Mouse (Mus musculus) liver, embryonic 14.5 days (tissue): ENCODE measurements around the gene Hist1h4j. TPM values are rescaled to one million over a fixed set of nuclear protein-coding genes. Genes with fewer than 3 reads are reported as not detected.
"Not testable (repeated sequence)": the region's sequence is repeated elsewhere in the genome, so short reads cannot be mapped to it uniquely, and the experiment has no call there.

Experiments
- ATAC-seq: fragments of 200-750 bp; cut with Nextera tagmentation; 2 replicates; pipeline ENCODE4 v1.8.0; 2017; ENCODE audit warnings: moderate number of reproducible peaks, mild to moderate bottlenecking, moderate library complexity; ENCODE audit not compliant: insufficient read depth
- DNase-seq, 3 experiments: peaks; one replicate each; pipeline ENCODE4 v3.0.0-alpha.2; 2012 to 2013; ENCODE audit warnings: low read depth in 3 of 3, low spot score in 3 of 3
- H3K27ac ChIP-seq: fragments of 300-500 bp; sonication (generic); 2 replicates; pipeline ENCODE4 v1.5.1; 2014; ENCODE audit warnings: moderate library complexity, mild to moderate bottlenecking, control low read depth, inconsistent platforms
- H3K27me3 ChIP-seq: fragments of 300-500 bp; sonication (generic); 2 replicates; pipeline ENCODE4 v1.6.1; 2014; ENCODE audit warnings: mild to moderate bottlenecking, low read length, moderate library complexity; ENCODE audit not compliant: control insufficient read depth, insufficient read depth
- H3K36me3 ChIP-seq: fragments of 300-500 bp; sonication (generic); replicated peaks from 2 replicates; pipeline ENCODE4 v1.6.1; 2014; ENCODE audit warnings: low read depth; ENCODE audit not compliant: control insufficient read depth, insufficient read depth
- H3K4me1 ChIP-seq, 2 experiments: fragments of 200-500 bp in 1 of 2; fragments of 300-500 bp in 1 of 2; sonication (generic) in 1 of 2; replicated peaks; 2 replicates each; pipeline ENCODE4 v1.6.1; 2012 to 2014; ENCODE audit warnings: antibody characterized with exemption in 1 of 2, inconsistent platforms in 1 of 2, low read length in 1 of 2; ENCODE audit not compliant: control insufficient read depth in 2 of 2, insufficient read depth in 2 of 2
- H3K4me2 ChIP-seq: fragments of 300-500 bp; sonication (generic); 2 replicates; pipeline ENCODE4 v1.6.1; 2014; ENCODE audit warnings: low read depth, mild to moderate bottlenecking, control low read depth, moderate library complexity
- H3K4me3 ChIP-seq, 2 experiments: fragments of 200-500 bp in 1 of 2; fragments of 300-500 bp in 1 of 2; sonication (generic) in 1 of 2; 2 replicates each; pipeline ENCODE4 v1.5.1; 2012 to 2014; ENCODE audit warnings: low read depth in 2 of 2, low read length in 2 of 2, mild to moderate bottlenecking in 2 of 2, control low read depth in 1 of 2, inconsistent platforms in 1 of 2, moderate library complexity in 1 of 2; ENCODE audit not compliant: insufficient read depth in 1 of 2
- H3K9ac ChIP-seq: fragments of 300-500 bp; sonication (generic); replicated peaks from 2 replicates; pipeline ENCODE4 v1.6.1; 2014; ENCODE audit warnings: mild to moderate bottlenecking, control low read depth, moderate library complexity
- H3K9me3 ChIP-seq: fragments of 300-500 bp; sonication (generic); 2 replicates; pipeline ENCODE4 v1.6.1; 2016; ENCODE audit warnings: low read length, mixed read lengths; ENCODE audit not compliant: control insufficient read depth
- CTCF ChIP-seq: IDR thresholded peaks from 2 replicates; pipeline ENCODE4 v1.5.1; 2016; ENCODE audit warnings: antibody characterized with exemption, low read depth, control low read depth
- EP300 ChIP-seq: IDR thresholded peaks from 2 replicates; pipeline ENCODE4 v1.6.1; 2016; ENCODE audit warnings: antibody characterized with exemption, low read depth
- WGBS: fragments of 180-500 bp; shearing (Covaris S2); extraction: QIAGEN DNeasy Blood & Tissue Kit; methylation state at CpG from one replicate; pipeline ENCODE4 v1.1.7; 2014; ENCODE audit not compliant: insufficient replicate concordance; 5-methylcytosine and 5-hydroxymethylcytosine counted together
- polyA plus RNA-seq, 2 experiments: library from polyadenylated mRNA; depleted of rRNA in 1 of 2; stranded (reverse) in 1 of 2; unstranded in 1 of 2; fragments of >200 nt; fragmentation: Nextera tagmentation in 1 of 2; extraction: Ambion mirVana in 1 of 2; gene quantifications; 2 replicates each; pipeline versions ENCODE4 v1.2.1 to v1.2.3; 2012 to 2014

Gene Hist1h4j
- polyA plus RNA-seq, 2 experiments = 0.52 to 29.5 TPM

DNA sequence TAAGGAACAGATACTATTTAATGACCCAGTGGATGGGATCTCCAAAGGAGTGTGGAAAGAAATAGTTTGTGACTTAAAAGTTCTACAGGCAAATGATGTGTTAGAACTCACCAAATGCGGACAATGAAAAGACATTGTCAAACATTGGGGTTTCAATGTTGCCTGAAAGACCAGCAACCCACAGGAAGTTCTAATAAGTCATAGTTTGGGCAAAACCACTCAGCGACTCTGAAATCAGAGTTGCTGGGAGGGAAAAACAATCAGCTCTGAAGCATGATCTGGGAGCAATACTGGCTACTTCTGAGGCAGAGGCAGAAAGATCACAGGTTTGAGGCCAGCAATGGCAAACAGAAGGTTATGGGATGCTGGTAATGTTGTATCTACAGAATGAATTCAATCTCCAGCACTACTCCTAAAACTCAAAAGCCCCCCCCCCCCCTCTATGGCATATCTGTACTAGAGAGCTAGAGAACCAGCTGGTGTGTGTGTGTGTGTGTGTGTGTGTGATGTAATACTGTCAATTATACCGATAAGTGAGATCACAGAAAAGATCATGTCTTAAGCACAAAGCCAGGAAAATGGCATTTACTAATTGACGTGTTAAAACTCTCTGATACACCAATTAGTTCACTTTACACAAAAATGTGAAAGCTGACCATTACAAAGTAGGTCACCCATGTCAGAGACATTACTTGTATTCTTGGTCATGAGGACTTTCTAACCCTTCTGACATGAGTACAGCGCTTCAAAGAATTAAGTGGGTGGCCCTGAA lies 14.7 kb downstream of the Hist1h4j start:
- H3K27ac ChIP-seq = peak overlapping the region; percentile 85
- H3K36me3 ChIP-seq = no peaks in the 10 kb centered on the region
- DNase-seq = peak in 2 of 3 experiments; percentile 44 to 60
- H3K9ac ChIP-seq = peak overlapping the region; percentile 82
- peak overlapping the region; percentile 79 for H3K4me2 ChIP-seq
- ATAC-seq = no peak
- 3% methylated on average over 5 of the region's 5 CpGs for WGBS
- H3K27me3 ChIP-seq = no peaks in the 10 kb centered on the region
- TF ChIP-seq CTCF (no peak), EP300 (no peak; the same call in 1 of the 2 replicates)
- peaks cover 11 to 16% of the 10 kb centered on the region in 2 experiments for H3K4me1 ChIP-seq
- H3K4me3 ChIP-seq = peak overlapping the region; percentile 72 to 77
- no peaks in the 10 kb centered on the region for H3K9me3 ChIP-seq

DNA sequence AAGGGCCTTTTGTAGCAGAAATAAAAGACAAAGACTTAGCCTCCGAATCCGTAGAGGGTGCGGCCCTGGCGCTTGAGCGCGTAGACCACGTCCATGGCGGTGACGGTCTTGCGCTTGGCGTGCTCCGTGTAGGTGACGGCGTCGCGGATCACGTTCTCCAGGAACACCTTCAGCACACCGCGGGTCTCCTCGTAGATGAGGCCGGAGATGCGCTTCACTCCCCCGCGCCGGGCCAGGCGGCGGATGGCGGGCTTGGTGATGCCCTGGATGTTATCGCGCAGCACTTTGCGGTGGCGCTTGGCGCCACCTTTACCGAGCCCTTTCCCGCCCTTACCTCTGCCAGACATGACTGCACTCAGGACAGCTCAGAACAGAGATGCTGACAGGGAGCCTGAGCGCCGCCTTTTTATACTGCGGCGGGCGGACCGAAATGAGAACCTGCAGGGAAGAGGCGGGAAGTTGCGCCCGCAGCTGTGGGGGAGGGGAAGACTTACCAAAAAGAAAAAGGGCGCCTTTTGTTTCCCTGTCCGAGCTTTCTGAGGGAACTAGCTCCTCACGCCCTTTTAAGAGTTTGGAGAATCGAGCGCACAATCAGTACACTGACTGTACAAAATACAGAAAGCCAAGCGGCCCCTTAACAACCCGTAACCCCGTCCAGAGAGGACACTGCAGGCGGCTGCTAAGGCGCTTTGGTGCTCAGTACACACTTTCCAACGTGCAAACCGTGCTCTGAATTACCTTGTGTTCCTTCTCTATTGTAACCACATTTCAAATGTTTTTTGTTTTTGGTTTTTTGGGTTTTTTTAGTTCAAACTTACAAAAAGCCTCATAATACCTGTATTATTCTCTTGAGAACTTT lies 15.5 kb downstream of the Hist1h4j start, which contains the start of gene Hist1h4k:
Gene Hist1h4k (minus strand): TSS at position 347 of the 859 bp plus-strand sequence.
- not testable (repeated sequence) for H3K36me3 ChIP-seq, H3K9me3 ChIP-seq
- DNase-seq = peak; percentile 71 to 87 (median 74)

DNA sequence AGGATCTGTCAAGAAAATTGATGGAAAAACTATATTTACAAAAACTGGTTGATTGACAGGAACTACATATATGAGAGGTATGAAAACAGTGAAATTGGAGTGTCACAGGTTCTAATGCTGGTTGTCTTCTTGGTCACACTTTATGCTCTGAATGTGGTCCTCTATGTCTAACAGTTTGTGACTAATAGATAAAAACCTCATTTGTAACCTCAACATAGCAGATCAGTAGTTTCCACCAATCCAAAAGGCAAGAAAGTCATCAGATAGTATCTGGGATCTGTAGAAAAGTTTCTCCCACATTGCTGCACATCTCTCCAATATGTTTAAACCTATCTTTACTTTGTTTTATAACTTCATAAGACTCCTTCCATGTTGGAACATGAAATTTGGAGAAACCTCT lies 16.6 kb downstream of the Hist1h4j start:
- no peak for TF ChIP-seq EP300
- H3K9me3 ChIP-seq = no peaks in the 10 kb centered on the region
- no peaks in the 10 kb centered on the region for H3K36me3 ChIP-seq
- ATAC-seq = no peak
- peak overlapping the region; percentile 96 for H3K9ac ChIP-seq
- H3K4me1 ChIP-seq = peaks cover 9 to 15% of the 10 kb centered on the region in 2 experiments
- no peak for DNase-seq
- H3K27ac ChIP-seq = peak overlapping the region; percentile 97
- H3K27me3 ChIP-seq = no peaks in the 10 kb centered on the region
- H3K4me2 ChIP-seq = peak overlapping the region; percentile 79
- H3K4me3 ChIP-seq = peak overlapping the region in 1 of 2 experiments; percentile 61; a peak in 1 of 4 replicates

More for the DNA sequence above, 15.5 kb downstream of the Hist1h4j start, which contains the start of gene Hist1h4k:
- H3K9ac ChIP-seq = peak within 1 kb of the TSS; percentile 96
- peak within 1 kb of the TSS; percentile 72 to 77 for H3K4me3 ChIP-seq
- H3K27ac ChIP-seq = peak within 1 kb of the TSS; percentile 97
- TF ChIP-seq EP300 = peak; percentile 90
- peaks cover 11 to 16% of the 10 kb centered on the region in 2 experiments for H3K4me1 ChIP-seq
- under 1% methylated on average over 41 of the region's 56 CpGs for WGBS
- H3K27me3 ChIP-seq = not testable (repeated sequence)
- peak within 1 kb of the TSS; percentile 79 for H3K4me2 ChIP-seq
- ATAC-seq = peak; percentile 55

DNA sequence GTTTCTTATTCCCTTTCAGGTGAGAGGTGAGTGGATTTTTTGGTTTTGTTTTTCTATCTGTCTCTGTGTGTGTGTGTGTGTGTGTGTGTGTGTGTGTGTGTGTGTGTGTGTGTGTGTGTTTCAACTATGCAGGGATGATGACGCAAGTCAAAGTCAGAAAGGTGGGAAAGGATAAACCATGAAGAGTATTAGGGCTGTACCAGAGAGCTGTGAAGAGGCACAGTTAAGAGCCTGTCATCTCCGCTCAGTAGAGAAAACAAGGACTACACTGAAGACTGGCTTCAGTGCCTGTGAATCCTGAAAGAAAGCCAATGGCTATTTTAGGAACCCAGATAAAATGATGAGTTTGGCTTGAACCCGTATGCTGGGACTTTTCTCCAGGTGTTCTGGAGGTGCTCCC lies 17.0 kb downstream of the Hist1h4j start:
- ATAC-seq (no peak), DNase-seq (no peak)
- Histone ChIP-seq H3K27ac (peak overlapping the region; percentile 97), H3K4me1 (peaks cover 9 to 17% of the 10 kb centered on the region in 2 experiments), H3K4me3 (peak overlapping the region; percentile 42 to 61; a peak in 3 of 4 replicates), H3K27me3 (no peaks in the 10 kb centered on the region), H3K4me2 (peak overlapping the region; percentile 79), H3K9me3 (no peaks in the 10 kb centered on the region), H3K9ac (peak overlapping the region; percentile 96), H3K36me3 (no peaks in the 10 kb centered on the region)
- no peak for TF ChIP-seq CTCF
- no peak for TF ChIP-seq EP300
- 34% methylated on average over 3 of the region's 3 CpGs for WGBS

DNA sequence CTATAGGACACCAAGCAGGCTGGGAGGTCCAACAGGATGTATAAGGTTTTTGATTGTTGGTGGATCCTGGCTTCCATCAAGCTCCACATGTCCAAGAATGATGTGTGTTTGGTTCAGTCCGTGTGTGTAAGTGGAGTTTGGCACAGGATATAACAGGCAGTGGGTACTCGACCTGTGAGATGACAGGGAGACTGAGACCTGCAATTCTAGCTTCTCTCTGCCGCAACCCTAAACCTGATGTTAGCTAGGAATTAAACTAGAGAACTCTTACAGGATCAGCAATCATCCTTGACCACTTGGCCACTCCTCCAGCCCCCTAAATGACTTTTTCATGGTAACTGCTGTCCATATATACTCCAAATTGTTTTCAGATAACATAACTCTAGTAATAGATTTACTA lies 17.5 kb downstream of the Hist1h4j start:
- peaks cover 9 to 14% of the 10 kb centered on the region in 2 experiments for H3K4me1 ChIP-seq
- peak overlapping the region; percentile 96 for H3K9ac ChIP-seq
- ATAC-seq (no peak), DNase-seq (peak in 2 of 3 experiments; percentile 39 to 56)
- H3K36me3 ChIP-seq = no peaks in the 10 kb centered on the region
- H3K27me3 ChIP-seq = no peaks in the 10 kb centered on the region
- H3K9me3 ChIP-seq = no peaks in the 10 kb centered on the region
- H3K4me3 ChIP-seq = peak overlapping the region; percentile 61 to 62
- H3K27ac ChIP-seq = peak overlapping the region; percentile 97
- TF ChIP-seq EP300 = 0 out of 2 replicates have a peak, but pooled peaks have one; percentile 2
- TF ChIP-seq CTCF = no peak
- H3K4me2 ChIP-seq = peak overlapping the region; percentile 79
- whole genome bisulfite sequencing = 35% methylated on average over 3 of the region's 3 CpGs
